Mouse (Mus musculus) CD8-positive naive resting alpha-beta T cell, adult 2 months (primary cell): ENCODE results near the gene Gm21317.
"Not testable (repeated sequence)": the region's sequence is repeated elsewhere in the genome, so short reads cannot be mapped to it uniquely, and the experiment has no call there.

Experiments
- DNase-seq, 2 experiments: peaks; one replicate each; pipeline ENCODE4 v3.0.0; 2022; ENCODE audit warnings: low read depth in 2 of 2, low spot score in 2 of 2

Gm21317 gene

GRCm38 (mm10) chrY:82224927-82225326 is at the start of gene Gm21317:
TSS of gene Gm21317 (plus strand) at chrY:82225227.
- DNase-seq: not testable (repeated sequence)
